Mouse (Mus musculus): ENCODE results near the gene Rassf1.

DNA sequence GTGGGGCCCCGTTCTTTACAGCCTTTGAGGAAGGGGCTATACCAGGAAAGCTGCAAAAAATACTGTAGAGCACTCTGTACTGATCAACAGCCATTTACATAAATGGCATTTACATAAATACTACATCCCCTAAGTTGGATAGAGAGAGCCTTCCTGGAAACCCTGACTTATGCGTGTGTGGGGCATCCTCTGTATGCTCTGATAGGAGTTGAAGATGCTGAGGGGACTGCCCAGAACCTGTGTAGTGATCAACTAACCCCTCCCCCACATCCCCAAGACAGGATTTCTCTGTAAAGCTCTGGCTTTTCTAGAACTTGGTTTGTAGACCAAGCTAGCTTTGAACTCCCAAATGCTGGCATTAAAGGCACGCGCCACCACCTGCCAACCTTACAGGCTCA, 58.1 kb downstream of the Rassf1 start:
- TF ChIP-seq GATA1 (IDR thresholded peaks at IDR 0.05; ENCODE audit: borderline replicate concordance, low read length) (no peak), FLI1 (IDR thresholded peaks at IDR 0.05; ENCODE audit: low read length) (no peak)

Data from megakaryocyte, embryonic 14.5 days (primary cell).